Mouse (Mus musculus) bone marrow macrophage, adult 2 months (primary cell): ENCODE results near the gene Pdpn. TPM values are rescaled to one million over a fixed set of nuclear protein-coding genes. Genes with fewer than 3 reads are reported as not detected.

Experiments
- H3K27ac ChIP-seq: 2 replicates; pipeline ENCODE4 v1.5.1; 2012; ENCODE audit warnings: low read depth, low read length; ENCODE audit not compliant: insufficient read depth
- H3K4me1 ChIP-seq: 2 replicates; pipeline ENCODE4 v1.6.1; 2012; ENCODE audit warnings: low read length; ENCODE audit not compliant: control insufficient read depth, insufficient read depth
- H3K4me3 ChIP-seq: 2 replicates; pipeline ENCODE4 v1.5.1; 2012; ENCODE audit warnings: mild to moderate bottlenecking, low read length, moderate library complexity; ENCODE audit not compliant: insufficient read depth
- CTCF ChIP-seq: IDR thresholded peaks from 2 replicates; pipeline ENCODE4 v1.5.1; 2012; ENCODE audit warnings: low read depth, mild to moderate bottlenecking, low read length, moderate library complexity
- POLR2A ChIP-seq: IDR thresholded peaks from 2 replicates; pipeline ENCODE4 v1.6.1; 2012; ENCODE audit warnings: mild to moderate bottlenecking, low read depth, low read length, borderline replicate concordance
- polyA plus RNA-seq: library from polyadenylated mRNA; stranded (reverse); fragments of >200 nt; gene quantifications from 2 replicates; pipeline ENCODE4 v1.2.4, GENCODE M21; 2012; ENCODE audit not compliant: missing spikeins, insufficient read depth, insufficient read length

Gene Pdpn
- polyA plus RNA-seq, 1 experiment: 3.0 TPM

DNA sequence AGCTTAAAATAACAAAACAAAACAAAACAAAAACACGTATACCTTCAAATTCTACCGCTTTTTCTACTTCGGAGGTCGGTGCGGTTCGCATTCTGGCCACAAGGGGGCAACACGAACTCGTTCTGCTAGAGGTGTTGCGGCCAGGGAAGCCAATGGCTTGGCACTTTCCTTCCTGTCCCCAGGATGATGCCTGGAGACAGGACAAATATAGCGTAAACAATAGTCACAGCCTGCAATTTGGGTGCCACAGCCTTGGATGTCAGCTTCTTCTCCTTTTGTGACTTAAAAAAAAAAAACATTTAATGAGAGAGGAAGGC lies 26.2 kb upstream of the Pdpn start:
- Histone ChIP-seq H3K27ac (no peak overlapping the region), H3K4me3 (peak overlapping the region; percentile 46), H3K4me1 (no peaks in the 10 kb centered on the region)
- TF ChIP-seq CTCF (peak; percentile 82), POLR2A (no peak)

DNA sequence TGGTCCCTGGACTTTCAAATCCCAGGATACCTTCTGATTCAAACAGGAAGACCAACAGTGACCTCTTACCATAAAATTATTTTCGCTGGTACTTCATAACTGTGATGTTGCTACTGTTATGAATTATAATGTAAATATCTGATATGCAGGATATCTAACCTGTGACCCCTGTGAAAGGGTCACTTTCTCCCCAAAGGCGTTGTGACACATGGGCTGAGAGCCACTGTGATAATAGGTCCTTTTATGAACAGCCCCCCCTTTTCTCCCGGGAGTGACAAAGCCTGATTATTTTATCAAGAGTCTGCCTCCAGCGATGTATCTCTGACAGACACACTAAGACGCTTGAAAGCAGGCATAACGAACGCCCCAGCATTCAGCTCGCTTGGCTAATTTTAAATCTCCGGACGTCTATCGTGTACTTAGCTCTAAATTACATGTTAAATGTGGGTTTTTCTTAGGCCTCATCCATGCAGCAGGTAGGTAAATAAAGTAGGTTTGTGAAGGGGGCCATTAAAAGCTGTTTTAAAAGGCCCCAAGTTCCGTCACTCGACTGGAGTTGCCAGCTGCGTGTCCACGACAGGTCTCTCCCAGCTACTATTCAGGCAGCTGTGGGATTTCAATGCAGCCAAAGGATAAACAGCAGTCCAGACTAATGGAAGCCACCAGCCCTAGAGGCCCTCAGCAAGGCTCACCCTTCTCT lies 25.7 kb upstream of the Pdpn start:
- no peak for TF ChIP-seq CTCF
- TF ChIP-seq POLR2A: no peak
- Histone ChIP-seq H3K4me3 (peak overlapping the region; percentile 46), H3K4me1 (no peaks in the 10 kb centered on the region), H3K27ac (no peak overlapping the region)

GRCm38 (mm10) chr4:143324176-143324924 lies 25.0 kb upstream of the Pdpn start:
- Histone ChIP-seq H3K27ac (no peak overlapping the region), H3K4me3 (no peak overlapping the region), H3K4me1 (no peaks in the 10 kb centered on the region)
- TF ChIP-seq POLR2A (no peak), CTCF (no peak)

DNA sequence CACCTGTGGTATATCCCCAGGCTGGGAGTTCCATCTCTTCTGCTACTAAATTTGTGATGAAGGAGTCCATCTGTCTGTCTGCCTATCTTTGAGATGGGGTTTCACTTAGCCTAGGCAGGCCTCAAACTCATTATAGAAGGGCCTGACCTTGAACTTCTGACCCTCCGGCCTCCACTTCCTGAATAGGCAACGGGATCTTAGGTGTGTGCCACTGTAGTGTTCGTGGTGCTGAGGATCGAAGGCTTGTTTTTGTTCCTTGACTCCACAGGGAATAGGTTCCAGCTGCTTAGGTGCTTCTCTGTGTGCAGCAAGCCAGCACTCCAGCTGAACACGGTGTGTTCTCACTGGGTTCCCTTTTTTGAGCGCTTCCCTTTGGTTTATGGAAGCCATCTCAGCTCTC lies 13.9 kb upstream of the Pdpn start:
- Histone ChIP-seq H3K4me1 (no peaks in the 10 kb centered on the region), H3K4me3 (no peak overlapping the region), H3K27ac (no peak overlapping the region)
- no peak for TF ChIP-seq CTCF
- no peak for TF ChIP-seq POLR2A

- Histone ChIP-seq H3K27ac (no peak overlapping the region), H3K4me1 (no peaks in the 10 kb centered on the region), H3K4me3 (no peak overlapping the region)
- TF ChIP-seq POLR2A: no peak
- TF ChIP-seq CTCF: peak; percentile 59; the same call in 1 of the 2 replicates
Measured at GRCm38 (mm10) chr4:143311341-143311740, 12.0 kb upstream of the Pdpn start.

GRCm38 (mm10) chr4:143305987-143306772 lies 6.8 kb upstream of the Pdpn start:
- TF ChIP-seq POLR2A (no peak), CTCF (no peak)
- Histone ChIP-seq H3K4me1 (0 out of 2 replicates have a peak, but pooled peaks cover 3% of the 10 kb centered on the region), H3K27ac (no peak overlapping the region), H3K4me3 (no peak overlapping the region)

GRCm38 (mm10) chr4:143305031-143305430 lies 5.7 kb upstream of the Pdpn start:
- no peak for TF ChIP-seq POLR2A
- no peak for TF ChIP-seq CTCF
- H3K27ac ChIP-seq: no peak overlapping the region
- 0 out of 2 replicates have a peak, but pooled peaks cover 3% of the 10 kb centered on the region for H3K4me1 ChIP-seq

GRCm38 (mm10) chr4:143302279-143302890 lies 3.0 kb upstream of the Pdpn start:
- H3K4me1 ChIP-seq: 0 out of 2 replicates have a peak, but pooled peaks cover 3% of the 10 kb centered on the region
- H3K27ac ChIP-seq: no peak overlapping the region
- no peak overlapping the region for H3K4me3 ChIP-seq
- TF ChIP-seq CTCF (no peak), POLR2A (no peak)

More at GRCm38 (mm10) chr4:143305031-143305430, 5.7 kb upstream of the Pdpn start:
- no peak overlapping the region for H3K4me3 ChIP-seq

GRCm38 (mm10) chr4:143301875-143302274 lies 2.5 kb upstream of the Pdpn start:
- no peak for TF ChIP-seq POLR2A
- no peak for TF ChIP-seq CTCF
- no peak overlapping the region for H3K4me3 ChIP-seq
- H3K27ac ChIP-seq: no peak overlapping the region
- 0 out of 2 replicates have a peak, but pooled peaks cover 3% of the 10 kb centered on the region for H3K4me1 ChIP-seq

GRCm38 (mm10) chr4:143301042-143301441 lies 1.7 kb upstream of the Pdpn start:
- Histone ChIP-seq H3K4me1 (0 out of 2 replicates have a peak, but pooled peaks cover 3% of the 10 kb centered on the region), H3K27ac (no peak overlapping the region), H3K4me3 (no peak overlapping the region)
- TF ChIP-seq POLR2A: no peak
